Comparison of ENCODE assay signal across 1 mouse cellular context in genomic region chr9:120129276-120129675, GRCm38 (mm10).
TF ChIP-seq lines count a peak whose summit lies in the region.

No protein-coding gene starts in this region.

TF ChIP-seq in CH12.LX, 34 proteins besides CTCF, POLR2A, EP300 and RAD21 (continued from another document):
- TF ChIP-seq TCF12 (IDR thresholded peaks at IDR 0.05; ENCODE audit: low read depth, low read length) (no peak), MXI1 (IDR thresholded peaks at IDR 0.05; ENCODE audit: low read depth, low read length) (no peak), BHLHE40 (IDR thresholded peaks at IDR 0.05; ENCODE audit: low read depth, low read length) (no peak), NRF1 (IDR thresholded peaks at IDR 0.05; ENCODE audit: low read depth, low read length) (no peak), ZC3H11A (IDR thresholded peaks at IDR 0.05; ENCODE audit: low read depth, low read length) (no peak)
TF ChIP-seq in CH12.LX: peak in this region for 0.
